Mouse (Mus musculus) E14TG2a.4 (cell line): ENCODE data around the gene Zc2hc1b.

Source experiments
- H3K27me3 ChIP-seq: 2 replicates; pipeline ENCODE4 v1.6.1; 2014; ENCODE audit warnings: low read length, control low read depth; ENCODE audit not compliant: insufficient read depth
- H3K36me3 ChIP-seq: 2 replicates; pipeline ENCODE4 v1.6.1; 2014; ENCODE audit warnings: low read length, control low read depth; ENCODE audit not compliant: insufficient read depth
- H3K4me1 ChIP-seq: replicated peaks from 2 replicates; pipeline ENCODE4 v1.6.1; 2014; ENCODE audit warnings: low read depth, low read length, control low read depth
- H3K4me3 ChIP-seq: replicated peaks from 2 replicates; pipeline ENCODE4 v1.5.1; 2014; ENCODE audit warnings: mild to moderate bottlenecking, low read length
- H3K9me3 ChIP-seq: 2 replicates; pipeline ENCODE4 v1.6.1; 2014; ENCODE audit warnings: low read length, control low read depth
- CTCF ChIP-seq: conservative IDR thresholded peaks from 2 replicates; pipeline ENCODE4 v1.5.1; 2014; ENCODE audit warnings: low read length
- NANOG ChIP-seq: IDR thresholded peaks from 2 replicates; pipeline ENCODE4 v1.6.1; 2014; ENCODE audit warnings: borderline replicate concordance, low read length, mixed read lengths
- POU5F1 ChIP-seq: IDR thresholded peaks from 2 replicates; pipeline ENCODE4 v1.6.1; 2014; ENCODE audit warnings: low read length, borderline replicate concordance

Gene Zc2hc1b

DNA sequence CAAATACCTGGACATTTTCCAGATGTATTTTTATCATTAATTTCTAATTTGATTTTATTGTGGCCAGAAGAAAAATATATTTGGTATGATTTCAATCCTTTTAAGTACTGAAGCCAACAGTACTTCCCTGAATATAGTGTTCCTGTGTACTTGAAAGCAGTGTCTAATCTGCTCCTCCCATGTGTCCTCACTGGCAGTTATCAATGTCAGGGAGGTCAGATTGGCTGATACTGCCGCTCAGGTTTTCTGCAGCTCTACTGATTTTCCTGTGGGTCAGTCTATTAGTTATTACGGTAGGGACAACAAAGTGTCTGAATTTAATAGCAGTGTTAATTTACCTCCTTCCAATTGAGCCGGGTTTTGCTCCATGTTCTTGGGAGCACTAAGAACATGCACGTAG, 15.8 kb downstream of the Zc2hc1b start:
- Histone ChIP-seq H3K4me1 (no peaks in the 10 kb centered on the region), H3K36me3 (no peaks in the 10 kb centered on the region), H3K4me3 (no peak overlapping the region), H3K27me3 (no peaks in the 10 kb centered on the region), H3K9me3 (no peaks in the 10 kb centered on the region)
- TF ChIP-seq CTCF (no peak), NANOG (no peak), POU5F1 (no peak)

DNA sequence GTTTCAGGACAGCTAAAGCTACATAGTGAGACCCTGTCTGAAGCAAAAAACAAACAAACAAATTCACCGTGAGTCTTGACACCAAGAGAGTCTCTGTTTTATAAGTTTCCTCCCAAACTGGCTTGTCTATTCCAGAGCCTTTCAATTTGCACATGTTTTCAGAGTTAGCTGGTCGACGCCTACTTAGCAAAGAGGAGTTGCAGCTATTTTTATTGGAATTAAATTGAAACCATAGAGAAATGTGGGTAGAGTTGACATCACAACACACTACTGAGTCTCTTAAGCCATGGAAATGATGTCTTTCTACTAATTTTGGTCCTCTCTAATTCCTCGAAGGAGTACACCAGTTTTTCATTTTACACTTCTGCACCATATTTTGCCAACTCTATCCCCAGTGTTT, 16.9 kb downstream of the Zc2hc1b start:
- Histone ChIP-seq H3K4me1 (no peaks in the 10 kb centered on the region), H3K27me3 (no peaks in the 10 kb centered on the region), H3K4me3 (no peak overlapping the region), H3K9me3 (no peaks in the 10 kb centered on the region), H3K36me3 (no peaks in the 10 kb centered on the region)
- TF ChIP-seq CTCF, result no peak
- no peak for TF ChIP-seq POU5F1
- TF ChIP-seq NANOG, result no peak

DNA sequence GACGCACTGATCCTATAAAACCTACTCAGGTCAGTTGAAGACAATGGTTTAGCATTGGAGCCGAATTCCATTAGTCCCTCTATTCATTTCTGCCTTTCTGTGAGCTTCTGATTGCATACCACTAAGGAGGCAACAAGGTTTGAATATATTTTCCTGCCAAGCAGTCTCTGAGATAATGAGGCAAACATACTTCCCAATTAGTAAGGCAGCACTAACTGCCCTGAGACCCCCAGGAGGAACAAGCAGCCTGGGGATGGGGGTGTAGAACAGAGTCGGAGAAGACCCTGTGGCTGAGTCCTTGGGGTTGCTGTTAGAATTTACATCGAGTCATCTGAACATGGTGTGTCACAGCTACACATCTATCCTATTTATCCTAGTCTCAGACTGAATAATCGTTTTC, 22.4 kb downstream of the Zc2hc1b start:
- Histone ChIP-seq H3K4me3 (no peak overlapping the region), H3K4me1 (no peaks in the 10 kb centered on the region), H3K36me3 (no peaks in the 10 kb centered on the region), H3K9me3 (no peaks in the 10 kb centered on the region), H3K27me3 (no peaks in the 10 kb centered on the region)
- no peak for TF ChIP-seq POU5F1

DNA sequence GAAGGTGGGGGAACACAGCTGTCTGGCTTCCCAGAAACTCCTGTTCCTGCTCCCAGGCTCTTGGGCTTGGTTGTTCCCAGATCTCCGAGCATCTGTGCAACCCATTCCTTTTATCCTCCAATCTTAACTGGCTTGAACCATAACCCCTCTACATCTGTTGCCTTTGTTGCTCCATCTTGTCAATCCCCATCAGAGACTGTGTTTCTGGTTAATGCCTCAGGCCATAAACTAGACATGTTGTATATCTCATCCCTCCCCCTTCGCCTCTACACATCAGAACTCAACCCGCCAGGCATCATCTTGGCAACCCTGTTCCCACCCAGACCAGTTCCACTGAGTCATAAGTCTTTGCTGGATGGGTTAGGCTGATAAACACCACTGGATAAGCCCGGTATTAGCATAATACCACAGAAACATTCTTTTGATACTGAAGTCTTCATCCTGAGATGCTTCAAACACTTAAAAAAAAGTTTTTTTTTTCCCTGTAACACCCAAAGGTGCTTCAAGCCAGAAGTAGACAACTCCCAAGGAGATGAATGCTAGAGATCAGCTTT, 24.9 kb downstream of the Zc2hc1b start:
- Histone ChIP-seq H3K4me1 (no peaks in the 10 kb centered on the region), H3K9me3 (no peaks in the 10 kb centered on the region), H3K27me3 (no peaks in the 10 kb centered on the region), H3K4me3 (no peak overlapping the region), H3K36me3 (no peaks in the 10 kb centered on the region)
- no peak for TF ChIP-seq CTCF

DNA sequence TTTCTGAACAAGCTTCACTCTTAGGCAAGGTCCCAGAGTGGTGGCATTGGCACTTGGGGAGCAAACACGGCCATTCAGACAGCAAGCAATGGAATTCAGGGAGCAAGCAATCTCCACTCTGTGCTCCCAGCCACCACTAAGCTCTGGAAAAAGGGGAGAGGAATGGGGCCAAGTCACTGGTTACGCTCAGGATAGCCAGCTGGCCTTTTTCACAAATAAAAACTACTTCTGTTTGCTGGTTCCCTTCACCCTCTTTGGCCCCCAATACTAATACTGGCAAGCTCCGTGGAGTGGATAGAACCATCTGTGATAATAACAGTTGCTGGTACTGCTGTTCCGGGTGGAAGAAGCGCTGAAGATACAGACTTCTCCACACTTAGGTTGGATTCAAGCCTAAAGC, 26.5 kb downstream of the Zc2hc1b start:
- H3K27me3 ChIP-seq, result no peaks in the 10 kb centered on the region
- H3K36me3 ChIP-seq, result no peaks in the 10 kb centered on the region
- H3K4me1 ChIP-seq, result no peaks in the 10 kb centered on the region
- no peak for TF ChIP-seq POU5F1
- TF ChIP-seq NANOG, result no peak
- TF ChIP-seq CTCF, result no peak
- H3K9me3 ChIP-seq, result no peaks in the 10 kb centered on the region
- no peak overlapping the region for H3K4me3 ChIP-seq

DNA sequence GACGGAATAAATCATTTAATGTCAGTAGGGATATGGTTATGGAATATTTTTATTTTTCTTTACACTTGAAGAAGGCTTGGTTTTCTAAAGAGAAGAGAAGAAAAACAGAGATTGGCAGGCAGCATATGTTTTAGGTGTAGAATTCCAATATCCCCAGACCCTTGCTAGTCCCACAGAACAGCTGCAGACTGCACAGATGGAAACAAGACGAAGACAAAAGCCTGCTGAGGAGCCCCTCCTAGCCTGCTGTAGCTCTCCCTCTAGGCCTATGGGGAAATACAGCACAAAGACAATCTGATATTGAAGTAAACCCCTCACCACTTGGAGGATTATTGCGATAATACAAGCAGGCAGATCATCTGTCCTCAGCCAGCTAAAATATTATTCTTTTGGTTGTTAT, 27.4 kb downstream of the Zc2hc1b start:
- no peaks in the 10 kb centered on the region for H3K36me3 ChIP-seq
- H3K27me3 ChIP-seq, result no peaks in the 10 kb centered on the region
- TF ChIP-seq POU5F1, result no peak
- TF ChIP-seq NANOG, result no peak
- no peak for TF ChIP-seq CTCF
- no peaks in the 10 kb centered on the region for H3K4me1 ChIP-seq
- H3K9me3 ChIP-seq, result no peaks in the 10 kb centered on the region
- H3K4me3 ChIP-seq, result no peak overlapping the region

DNA sequence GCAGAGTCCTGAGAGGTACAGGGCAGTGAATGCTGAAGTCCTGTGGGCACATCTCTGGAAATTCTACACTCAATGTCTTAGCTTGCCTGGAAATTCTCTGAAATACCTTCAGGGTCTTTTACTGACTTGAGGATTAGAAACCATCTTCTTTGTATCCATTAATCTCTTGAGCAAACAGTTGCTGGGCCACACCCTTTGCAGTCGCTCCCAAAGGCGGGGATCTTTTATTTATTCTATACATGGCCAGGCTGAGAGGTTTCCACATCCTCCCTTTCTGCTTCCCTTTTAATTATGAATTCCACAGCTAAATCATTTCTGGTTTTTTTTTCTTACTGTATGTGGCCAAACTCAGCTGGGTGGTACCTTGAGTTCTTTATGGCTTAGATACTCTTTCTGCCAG, 37.4 kb downstream of the Zc2hc1b start:
- Histone ChIP-seq H3K4me3 (no peak overlapping the region), H3K27me3 (no peaks in the 10 kb centered on the region), H3K9me3 (no peaks in the 10 kb centered on the region), H3K4me1 (0 out of 2 replicates have a peak, but pooled peaks cover 3% of the 10 kb centered on the region), H3K36me3 (no peaks in the 10 kb centered on the region)
- no peak for TF ChIP-seq CTCF
- no peak for TF ChIP-seq NANOG
- no peak for TF ChIP-seq POU5F1

DNA sequence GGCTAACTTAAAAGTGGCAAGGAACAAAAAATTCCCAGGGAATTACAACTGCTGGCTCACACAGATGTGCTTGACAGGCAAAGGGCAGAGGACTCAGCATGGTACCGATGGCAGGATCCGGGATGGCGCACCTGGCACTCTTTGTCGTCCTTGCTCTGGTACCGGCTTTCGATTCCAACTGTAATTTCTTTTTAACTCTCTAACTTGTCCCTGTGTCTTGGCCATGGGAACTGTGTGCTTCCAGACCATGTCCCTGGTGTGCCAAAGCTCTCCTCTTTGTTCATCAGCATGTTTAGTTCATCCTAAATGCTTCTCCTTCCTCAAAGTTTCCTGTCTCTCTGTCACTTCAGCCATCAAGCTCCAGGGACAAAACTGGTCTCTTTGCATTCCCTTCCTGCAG, 39.9 kb downstream of the Zc2hc1b start:
- H3K36me3 ChIP-seq, result no peaks in the 10 kb centered on the region
- no peak overlapping the region for H3K4me3 ChIP-seq
- 0 out of 2 replicates have a peak, but pooled peaks cover 3% of the 10 kb centered on the region for H3K4me1 ChIP-seq
- no peaks in the 10 kb centered on the region for H3K9me3 ChIP-seq
- TF ChIP-seq CTCF (no peak), POU5F1 (no peak), NANOG (no peak)
- H3K27me3 ChIP-seq, result no peaks in the 10 kb centered on the region

DNA sequence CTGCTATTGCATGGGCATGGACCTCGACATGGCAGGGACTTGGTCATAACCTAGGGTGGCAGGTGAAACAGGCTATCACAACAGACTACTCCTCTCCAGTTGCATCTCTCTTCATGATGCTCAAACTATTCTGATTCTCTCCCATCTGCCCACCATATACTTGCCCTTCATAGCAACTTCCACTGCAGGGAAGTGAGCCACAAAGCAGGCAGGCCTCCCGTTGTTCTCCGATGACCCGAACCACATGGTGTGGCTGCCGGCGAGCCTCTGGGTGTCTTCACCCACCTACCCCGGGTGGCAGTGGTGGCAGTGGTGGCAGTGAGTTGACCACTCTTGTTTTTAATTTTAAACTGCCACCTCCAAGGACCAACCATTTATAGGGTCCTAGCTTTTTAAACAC, 42.1 kb downstream of the Zc2hc1b start:
- Histone ChIP-seq H3K4me3 (no peak overlapping the region), H3K4me1 (0 out of 2 replicates have a peak, but pooled peaks cover 3% of the 10 kb centered on the region), H3K36me3 (no peaks in the 10 kb centered on the region), H3K9me3 (no peaks in the 10 kb centered on the region), H3K27me3 (no peaks in the 10 kb centered on the region)
- TF ChIP-seq NANOG, result no peak
- no peak for TF ChIP-seq POU5F1
- TF ChIP-seq CTCF, result no peak
